Mouse (Mus musculus) urinary bladder, postnatal 25 days (tissue): Measurements from ENCODE around the gene Clec1a.

ENCODE experiments used
- DNase-seq: peaks from one replicate; pipeline ENCODE4 v3.0.0; 2022; ENCODE audit warnings: low spot score

Clec1a gene

GRCm38 (mm10) chr6:129403391-129403790 lies 48.4 kb downstream of the Clec1a start:
- no peak for DNase-seq

- DNase-seq = no peak
Measured at GRCm38 (mm10) chr6:129402404-129402803, 49.4 kb downstream of the Clec1a start.

GRCm38 (mm10) chr6:129399945-129400344 lies 51.9 kb downstream of the Clec1a start:
- no peak for DNase-seq

GRCm38 (mm10) chr6:129396997-129397396 lies 54.8 kb downstream of the Clec1a start, which contains the start of gene Clec1b:
Gene Clec1b, plus strand, starts transcription at chr6:129397297.
- no peak for DNase-seq

GRCm38 (mm10) chr6:129393732-129394131 lies 58.1 kb downstream of the Clec1a start:
- DNase-seq = no peak

- DNase-seq = no peak
Measured at GRCm38 (mm10) chr6:129393087-129393720, 58.6 kb downstream of the Clec1a start.

- DNase-seq = no peak
Measured at GRCm38 (mm10) chr6:129385774-129386173, 66.0 kb downstream of the Clec1a start, which contains the start of gene Clec12b. Gene Clec12b, minus strand, starts transcription at chr6:129385874.

GRCm38 (mm10) chr6:129385000-129385399 lies 66.8 kb downstream of the Clec1a start:
- no peak for DNase-seq

- no peak for DNase-seq
Measured at GRCm38 (mm10) chr6:129383466-129383865, 68.3 kb downstream of the Clec1a start.

GRCm38 (mm10) chr6:129381736-129382135 lies 70.1 kb downstream of the Clec1a start:
- DNase-seq = no peak

- DNase-seq = no peak
Measured at GRCm38 (mm10) chr6:129380454-129380853, 71.3 kb downstream of the Clec1a start.

GRCm38 (mm10) chr6:129374937-129375471 lies 76.8 kb downstream of the Clec1a start:
- no peak for DNase-seq
